Mouse (Mus musculus) MEL (cell line): ENCODE data around the gene Cse1l.

Experiments used
- CTCF ChIP-seq, 3 experiments: IDR thresholded peaks in 2 of 3; conservative IDR thresholded peaks in 1 of 3; 2 replicates each; pipeline ENCODE4 v1.5.1; 2011 to 2012; ENCODE audit warnings: low read length in 3 of 3, low read depth in 2 of 3, mild to moderate bottlenecking in 2 of 3, improper control_type of control experiment in 1 of 3, inconsistent platforms in 1 of 3, mixed read lengths in 1 of 3, moderate library complexity in 1 of 3; ENCODE audit not compliant: control insufficient read depth in 1 of 3, insufficient read depth in 1 of 3, poor library complexity in 1 of 3, severe bottlenecking in 1 of 3
- E2F4 ChIP-seq: IDR thresholded peaks from 2 replicates; pipeline ENCODE4 v1.6.1; 2011; ENCODE audit warnings: low read depth, low read length, improper control_type of control experiment, borderline replicate concordance
- EP300 ChIP-seq, 2 experiments: IDR thresholded peaks; 2 replicates each; pipeline ENCODE4 v1.6.1; 2011; ENCODE audit warnings: improper control_type of control experiment in 2 of 2, low read length in 2 of 2, low read depth in 1 of 2, mild to moderate bottlenecking in 1 of 2
- GATA1 ChIP-seq: IDR thresholded peaks from 2 replicates; pipeline ENCODE4 v1.6.1; 2011; ENCODE audit warnings: low read depth, low read length, improper control_type of control experiment
- MAFK ChIP-seq: IDR thresholded peaks from 2 replicates; pipeline ENCODE4 v1.6.1; 2011; ENCODE audit warnings: low read depth, mild to moderate bottlenecking, low read length, improper control_type of control experiment, borderline replicate concordance
- POLR2A ChIP-seq, 2 experiments: IDR thresholded peaks; 2 replicates each; pipeline ENCODE4 v1.6.1; 2011 to 2012; ENCODE audit warnings: low read length in 2 of 2, mild to moderate bottlenecking in 2 of 2, control low read depth in 1 of 2, improper control_type of control experiment in 1 of 2, low read depth in 1 of 2, moderate library complexity in 1 of 2; ENCODE audit not compliant: control insufficient read depth in 1 of 2, insufficient read depth in 1 of 2, poor library complexity in 1 of 2
- POLR2AphosphoS5 ChIP-seq: IDR thresholded peaks from 2 replicates; pipeline ENCODE4 v1.6.1; 2012; ENCODE audit warnings: low read depth, borderline replicate concordance, mild to moderate bottlenecking, inconsistent platforms, low read length, moderate library complexity, mixed read lengths
- SIN3A ChIP-seq: IDR thresholded peaks from 2 replicates; pipeline ENCODE4 v1.6.1; 2012; ENCODE audit warnings: low read length, improper control_type of control experiment, inconsistent platforms
- TBP ChIP-seq: IDR thresholded peaks from 2 replicates; pipeline ENCODE4 v1.8.0; 2011; ENCODE audit warnings: low read depth, low read length, improper control_type of control experiment
- TCF12 ChIP-seq: IDR thresholded peaks from 2 replicates; pipeline ENCODE4 v1.6.1; 2014; ENCODE audit warnings: low read depth, mild to moderate bottlenecking, inconsistent platforms, low read length, improper control_type of control experiment, moderate library complexity
- USF1 ChIP-seq: IDR thresholded peaks from 2 replicates; pipeline ENCODE4 v1.6.1; 2014; ENCODE audit warnings: low read depth, mild to moderate bottlenecking, inconsistent platforms, low read length, improper control_type of control experiment, moderate library complexity

DNA sequence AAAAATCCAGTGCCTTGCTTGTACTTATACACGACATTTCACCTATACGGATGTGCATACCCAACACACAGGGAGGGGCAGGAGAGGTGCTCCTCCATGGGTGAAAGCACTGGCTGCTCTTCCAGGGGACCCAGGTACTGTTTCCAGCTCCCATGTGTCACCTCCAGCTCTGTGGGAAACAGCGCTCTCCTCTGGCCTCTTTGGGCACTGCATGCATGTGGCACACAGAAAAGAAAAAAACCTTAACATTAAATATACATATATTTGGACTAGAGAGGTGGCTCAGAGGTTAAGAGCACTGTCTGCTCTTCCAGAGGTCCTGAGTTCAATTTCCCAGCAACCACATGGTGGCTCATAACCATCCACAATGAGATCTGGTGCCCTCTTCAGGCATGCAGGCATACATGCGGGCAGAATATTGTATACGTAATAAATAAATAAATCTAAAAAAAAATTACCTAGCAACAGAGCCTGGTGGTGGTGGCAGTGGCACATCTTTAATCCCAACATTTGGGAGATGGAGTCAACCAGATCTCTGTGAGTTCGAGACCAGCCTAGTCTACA lies 2.0 kb upstream of the Cse1l start:
- TF ChIP-seq TCF12 = no peak
- no peak for TF ChIP-seq POLR2AphosphoS5
- no peak for TF ChIP-seq EP300 (IDR thresholded peaks at IDR 0.05; ENCODE audit: low read depth in 1 of 2, low read length in 2 of 2)
- TF ChIP-seq GATA1 = no peak
- no peak for TF ChIP-seq E2F4
- TF ChIP-seq USF1 = no peak
- TF ChIP-seq CTCF (IDR thresholded peaks at IDR 0.05 in 2 of 3, conservative IDR thresholded peaks at IDR 0.05 in 1 of 3; ENCODE audit: control insufficient read depth in 1 of 3, insufficient read depth in 1 of 3, low read depth in 2 of 3, low read length in 3 of 3, poor library complexity in 1 of 3, severe bottlenecking in 1 of 3) = peak; percentile 38 to 52 (median 49)
- TF ChIP-seq SIN3A = no peak
- no peak for TF ChIP-seq POLR2A (IDR thresholded peaks at IDR 0.05; ENCODE audit: control insufficient read depth in 1 of 2, insufficient read depth in 1 of 2, low read depth in 1 of 2, low read length in 2 of 2, poor library complexity in 1 of 2)
- TF ChIP-seq MAFK = no peak
- no peak for TF ChIP-seq TBP
